Comparison of ENCODE assay signal across 8 mouse cellular contexts in genomic region chr11:19017719-19018413, GRCm38 (mm10). TPM values are rescaled to one million over a fixed set of nuclear protein-coding genes. Genes with fewer than 3 reads are reported as not detected.
DNase-seq lines count a peak whose midpoint lies in the region; ATAC-seq and TF ChIP-seq lines count a peak whose summit lies in the region.

No protein-coding gene starts in this region.

- H3K4me1 ChIP-seq in kidney, adult 2 months (ENCODE audit: control insufficient read depth, insufficient read depth, low read length), result no peaks in the 10 kb centered on the region
- peaks cover 4% of the 10 kb centered on the region; the same call in 1 of the 2 replicates for H3K4me1 ChIP-seq in brown adipose tissue, adult 24 weeks (ENCODE audit: control insufficient read depth, insufficient read depth, insufficient read length, low read length)
- H3K4me1 ChIP-seq in hindbrain, embryonic 15.5 days (replicated peaks), result peaks cover 22% of the 10 kb centered on the region
- peaks cover 17% of the 10 kb centered on the region for H3K4me1 ChIP-seq in midbrain, embryonic 16.5 days (ENCODE audit: control insufficient read depth, insufficient read depth, low read length)

- H3K27ac ChIP-seq in kidney, adult 2 months (ENCODE audit: insufficient read depth, low read depth, low read length), result no peak overlapping the region; the same call in 1 of the 2 replicates
- no peak overlapping the region for H3K27ac ChIP-seq in brown adipose tissue, adult 24 weeks (replicated peaks; ENCODE audit: low read depth, low read length)
- H3K27ac ChIP-seq in hindbrain, embryonic 15.5 days (replicated peaks), result peak overlapping the region; percentile 100
- H3K27ac ChIP-seq in midbrain, embryonic 16.5 days (ENCODE audit: low read length), result peak overlapping the region; percentile 96

- H3K9ac ChIP-seq in hindbrain, embryonic 15.5 days, result peak overlapping the region; percentile 98
- peak overlapping the region; percentile 85 for H3K9ac ChIP-seq in midbrain, embryonic 16.5 days (ENCODE audit: low read depth, low read length)

- no peak for ATAC-seq in hindbrain, embryonic 15.5 days (ENCODE audit: low FRiP score, low read depth)
- no peak for ATAC-seq in midbrain, embryonic 16.5 days

- no peak for TF ChIP-seq POLR2A in kidney, adult 2 months (IDR thresholded peaks at IDR 0.05; ENCODE audit: low read depth, low read length)

- no peaks in the 10 kb centered on the region for H3K9me3 ChIP-seq in hindbrain, embryonic 15.5 days
- no peaks in the 10 kb centered on the region for H3K9me3 ChIP-seq in midbrain, embryonic 16.5 days (replicated peaks; ENCODE audit: control insufficient read depth, low read length, poor library complexity, severe bottlenecking)

- TF ChIP-seq CTCF in kidney, adult 2 months (conservative IDR thresholded peaks at IDR 0.05; ENCODE audit: insufficient read depth, insufficient read length, low read depth, low read length), result no peak

- no peaks in the 10 kb centered on the region for H3K36me3 ChIP-seq in kidney, adult 2 months (ENCODE audit: control insufficient read depth, insufficient read depth, low read length)
- H3K36me3 ChIP-seq in hindbrain, embryonic 15.5 days, result no peaks in the 10 kb centered on the region
- no peaks in the 10 kb centered on the region for H3K36me3 ChIP-seq in midbrain, embryonic 16.5 days (ENCODE audit: control insufficient read depth, insufficient read depth, low read length)

- WGBS in kidney, adult 2 months, result 21% methylated on average over 14 of the region's 14 CpGs
- 3% methylated on average over 14 of the region's 14 CpGs for WGBS in hindbrain, embryonic 15.5 days
- WGBS in midbrain, embryonic 16.5 days, result 2% methylated on average over 14 of the region's 14 CpGs

- no peaks in the 10 kb centered on the region for H3K27me3 ChIP-seq in kidney, adult 2 months (replicated peaks; ENCODE audit: control insufficient read depth, insufficient read depth, low read length)
- H3K27me3 ChIP-seq in hindbrain, embryonic 15.5 days, result no peaks in the 10 kb centered on the region
- H3K27me3 ChIP-seq in midbrain, embryonic 16.5 days (ENCODE audit: control insufficient read depth, insufficient read depth, low read depth, low read length), result peaks cover 15% of the 10 kb centered on the region

- DNase-seq in kidney, adult 2 months, result no peak
- no peak for DNase-seq in kidney, postnatal 10 days
- DNase-seq in layer of hippocampus, postnatal 10 days (ENCODE audit: low spot score in 2 of 2), result no peak
- no peak for DNase-seq in kidney, postnatal 14 days
- DNase-seq in gastrocnemius, adult 18-20 months (ENCODE audit: low spot score), result no peak

- peak overlapping the region; percentile 95 for H3K4me2 ChIP-seq in hindbrain, embryonic 15.5 days
- peak overlapping the region; percentile 85 for H3K4me2 ChIP-seq in midbrain, embryonic 16.5 days (ENCODE audit: low read length)

- H3K4me3 ChIP-seq in kidney, adult 2 months (ENCODE audit: insufficient read depth, low read depth, low read length), result peak overlapping the region; percentile 66
- H3K4me3 ChIP-seq in brown adipose tissue, adult 24 weeks (ENCODE audit: insufficient read depth, low read depth, low read length), result peak overlapping the region; percentile 63
- peak overlapping the region; percentile 89 for H3K4me3 ChIP-seq in hindbrain, embryonic 15.5 days
- H3K4me3 ChIP-seq in midbrain, embryonic 16.5 days (ENCODE audit: low read depth, low read length), result peak overlapping the region; percentile 68

RNA-seq across cellular contexts. Expression of gene Meis1, which starts 0.9 kb away (rescaled TPM):
- polyA plus RNA-seq in kidney, adult 2 months (2012; rRNA removed), result 6.2 TPM in 2 replicates
- 3.8 and 5.1 TPM in 2 replicates for polyA plus RNA-seq in brown adipose tissue, adult 24 weeks (2012; ENCODE audit: insufficient read depth, insufficient read length, missing spikeins)
- 159 and 178 TPM in 2 replicates for polyA plus RNA-seq in hindbrain, embryonic 15.5 days (2015; fragmentation: Nextera tagmentation; extraction: Ambion mirVana)
- polyA plus RNA-seq in midbrain, embryonic 16.5 days (2015; fragmentation: Nextera tagmentation; extraction: Ambion mirVana), result 34.6 and 35.5 TPM in 2 replicates
- 1 to 10 TPM; 1.8 to 2.2 TPM for total RNA-seq in layer of hippocampus, postnatal 10 days (2021)
- 1 to 10 TPM; 3.6 to 4.0 TPM for total RNA-seq in gastrocnemius, adult 18-20 months (2021)

Comparison
In these comparisons a context has a peak if more than half of its experiments do, and no peak if none do; other contexts are left out.
1. H3K27ac ChIP-seq: peak in hindbrain, embryonic 15.5 days (single experiment) and midbrain, embryonic 16.5 days (single experiment); none in kidney, adult 2 months (single experiment) and brown adipose tissue, adult 24 weeks (single experiment).
2. Peak in every context shown above with its lines, with median percentiles within 50 percentile points of each other: H3K4me3 ChIP-seq.